Mouse (Mus musculus) limb, embryonic 11.5 days (tissue): Measurements from ENCODE around the gene Rnasel. TPM values are rescaled to one million over a fixed set of nuclear protein-coding genes. Genes with fewer than 3 reads are reported as not detected.
"Not testable (repeated sequence)": the region's sequence is repeated elsewhere in the genome, so short reads cannot be mapped to it uniquely, and the experiment has no call there.

Source experiments
- ATAC-seq: fragments of 200-750 bp; cut with Nextera tagmentation; 2 replicates; pipeline ENCODE4 v1.8.0; 2017; ENCODE audit warnings: low read depth; ENCODE audit not compliant: insufficient number of reproducible peaks, low FRiP score, low TSS enrichment
- DNase-seq: peaks from one replicate; pipeline ENCODE4 v3.0.0-alpha.2; 2015; ENCODE audit warnings: low spot score
- H3K27ac ChIP-seq: fragments of 300-500 bp; sonication (generic); replicated peaks from 2 replicates; pipeline ENCODE4 v1.5.1; 2014; ENCODE audit warnings: low read depth, mild to moderate bottlenecking, low read length
- H3K27me3 ChIP-seq: fragments of 300-500 bp; sonication (generic); 2 replicates; pipeline ENCODE4 v1.6.1; 2014; ENCODE audit warnings: mild to moderate bottlenecking, low read length, mixed read lengths; ENCODE audit not compliant: control insufficient read depth, insufficient read depth
- H3K36me3 ChIP-seq: fragments of 300-500 bp; sonication (generic); 2 replicates; pipeline ENCODE4 v1.6.1; 2014; ENCODE audit warnings: mild to moderate bottlenecking, low read length, moderate library complexity, mixed read lengths; ENCODE audit not compliant: control insufficient read depth, insufficient read depth
- H3K4me1 ChIP-seq: fragments of 300-500 bp; sonication (generic); 2 replicates; pipeline ENCODE4 v1.6.1; 2014; ENCODE audit warnings: low read length, mixed read lengths; ENCODE audit not compliant: control insufficient read depth, insufficient read depth
- H3K4me2 ChIP-seq: fragments of 300-500 bp; sonication (generic); 2 replicates; pipeline ENCODE4 v1.6.1; 2014; ENCODE audit warnings: low read depth, mild to moderate bottlenecking, moderate library complexity; ENCODE audit not compliant: severe bottlenecking
- H3K4me3 ChIP-seq: fragments of 300-500 bp; sonication (generic); 2 replicates; pipeline ENCODE4 v1.5.1; 2014; ENCODE audit warnings: low read depth, low read length
- H3K9ac ChIP-seq: fragments of 300-500 bp; sonication (generic); 2 replicates; pipeline ENCODE4 v1.6.1; 2014; ENCODE audit warnings: mild to moderate bottlenecking, low read length
- H3K9me3 ChIP-seq: fragments of 300-500 bp; sonication (generic); 2 replicates; pipeline ENCODE4 v1.6.1; 2016; ENCODE audit warnings: low read length; ENCODE audit not compliant: control insufficient read depth
- WGBS: fragments of 180-500 bp; shearing (Covaris S2); extraction: QIAGEN DNeasy Blood & Tissue Kit; methylation state at CpG from one replicate; pipeline ENCODE4 v1.1.7; 2014; 5-methylcytosine and 5-hydroxymethylcytosine counted together
- polyA plus RNA-seq: library from polyadenylated mRNA; unstranded; fragments of >200 nt; fragmentation: Nextera tagmentation; extraction: Ambion mirVana; gene quantifications from 2 replicates; pipeline ENCODE4 v1.2.1, GENCODE M21; 2014

Gene Rnasel
- polyA plus RNA-seq, 1 experiment from 2014 or later = 10.2 TPM

DNA sequence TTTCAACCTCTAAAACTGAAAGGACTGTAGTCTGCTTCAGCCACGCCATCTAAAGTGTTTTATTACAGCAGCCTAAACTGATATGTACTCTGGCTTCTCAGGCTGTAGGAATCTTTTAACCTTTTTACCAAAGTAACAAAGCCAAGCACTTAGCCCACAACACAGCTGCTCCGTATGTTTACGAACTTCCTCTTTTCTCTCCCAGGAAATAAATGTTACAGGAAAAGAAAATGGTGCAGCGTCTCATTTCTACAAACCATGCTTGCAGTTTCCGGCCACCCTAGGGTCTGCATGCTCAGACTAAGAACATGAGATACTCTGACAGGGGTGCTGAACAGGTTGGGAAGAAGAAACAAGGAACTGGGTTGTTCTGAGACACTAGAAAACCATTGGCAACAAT is 19.2 kb downstream of the Rnasel start:
- no peak overlapping the region for H3K4me3 ChIP-seq
- ATAC-seq (no peak), DNase-seq (no peak)
- H3K9me3 ChIP-seq = no peaks in the 10 kb centered on the region
- H3K27me3 ChIP-seq = no peaks in the 10 kb centered on the region
- 78% methylated on average over 5 of the region's 5 CpGs for WGBS
- H3K9ac ChIP-seq = no peak overlapping the region
- no peaks in the 10 kb centered on the region for H3K4me1 ChIP-seq
- H3K36me3 ChIP-seq = no peaks in the 10 kb centered on the region
- H3K4me2 ChIP-seq = no peak overlapping the region
- H3K27ac ChIP-seq = no peak overlapping the region

DNA sequence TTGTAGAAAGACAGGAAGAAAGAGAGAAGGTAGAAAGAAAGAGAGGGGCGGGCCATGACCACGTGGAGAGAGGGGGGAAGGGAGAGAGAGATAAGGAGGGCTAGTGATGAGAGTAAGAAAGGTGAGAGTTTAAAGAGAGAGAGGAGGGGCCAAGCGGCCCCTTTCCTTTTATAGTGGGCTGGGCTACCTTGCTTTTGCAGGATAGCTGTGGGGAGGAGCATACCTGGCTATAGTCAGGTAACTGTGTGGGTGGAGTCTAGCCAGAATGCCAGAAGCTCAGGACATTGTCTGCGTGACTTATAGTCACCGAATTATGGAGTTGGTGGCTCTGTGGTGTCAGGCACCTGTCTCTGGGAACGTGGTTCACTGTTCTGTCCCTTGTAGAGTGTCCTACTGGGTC is 20.3 kb downstream of the Rnasel start:
- not testable (repeated sequence) for H3K9ac ChIP-seq, H3K9me3 ChIP-seq, DNase-seq, H3K4me1 ChIP-seq, H3K36me3 ChIP-seq, H3K27me3 ChIP-seq, H3K4me3 ChIP-seq, ATAC-seq, H3K4me2 ChIP-seq, H3K27ac ChIP-seq
- WGBS = 61% methylated on average over 6 of the region's 6 CpGs

DNA sequence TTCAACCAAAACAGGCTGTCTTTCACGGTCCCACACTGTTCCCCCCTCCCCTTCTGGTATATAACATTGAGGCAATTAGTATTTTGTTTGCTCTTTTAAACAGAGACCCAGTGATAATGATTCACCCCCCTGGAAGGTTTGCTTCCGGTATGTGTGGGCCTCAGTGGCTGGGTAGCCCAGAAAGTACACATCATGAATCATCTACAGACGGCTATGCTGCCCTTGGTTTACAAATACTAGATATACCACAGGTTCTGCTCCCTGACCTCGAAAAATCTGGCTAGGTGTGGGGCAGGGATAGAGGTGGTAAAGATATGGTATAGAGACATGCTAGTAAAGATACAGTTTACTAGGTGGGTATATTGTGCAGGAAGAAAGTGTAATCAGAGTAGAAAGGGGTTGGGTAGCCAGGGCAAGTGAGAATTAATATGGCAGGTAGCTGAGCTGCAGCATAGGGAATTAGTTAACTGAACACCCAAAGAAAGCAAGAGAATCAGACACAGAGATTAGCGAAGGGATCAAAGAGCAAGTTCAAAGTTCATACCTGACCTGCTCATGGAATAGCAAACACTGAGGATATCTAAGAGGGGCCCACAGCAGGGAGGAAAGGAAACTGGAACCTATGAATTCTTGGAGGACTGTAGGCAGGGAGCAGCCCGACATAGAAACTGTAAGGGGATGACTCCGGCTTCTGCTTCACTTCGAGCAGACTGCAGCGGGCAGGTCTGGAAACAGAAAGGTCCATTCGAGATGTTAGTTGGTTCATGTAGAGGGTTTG is 21.0 kb downstream of the Rnasel start:
- WGBS = 82% methylated on average over 10 of the region's 10 CpGs
- no peaks in the 10 kb centered on the region for H3K4me1 ChIP-seq
- no peaks in the 10 kb centered on the region for H3K27me3 ChIP-seq
- DNase-seq = no peak
- no peak for ATAC-seq
- no peak overlapping the region for H3K27ac ChIP-seq
- no peak overlapping the region for H3K4me3 ChIP-seq
- no peaks in the 10 kb centered on the region for H3K36me3 ChIP-seq
- H3K9ac ChIP-seq = no peak overlapping the region
- H3K9me3 ChIP-seq = no peaks in the 10 kb centered on the region
- H3K4me2 ChIP-seq = no peak overlapping the region

DNA sequence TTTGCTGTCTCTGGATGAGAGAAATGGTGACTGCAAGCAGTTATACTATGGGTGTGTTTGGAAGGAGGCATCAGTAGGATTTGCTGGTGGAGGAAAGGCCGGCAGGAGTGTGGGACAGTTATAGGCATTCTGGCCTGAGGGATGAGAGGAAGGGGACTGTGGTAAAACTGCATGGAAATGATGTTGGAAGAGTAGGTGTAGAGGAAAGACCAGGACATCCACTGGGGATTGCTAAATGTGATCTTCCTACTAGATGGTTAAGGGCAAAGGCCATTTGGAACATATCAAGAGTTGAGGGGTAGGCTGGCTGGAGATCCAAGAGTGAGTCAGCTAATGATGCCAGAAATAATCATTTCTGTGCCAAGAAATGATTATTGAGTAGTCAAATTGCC is 21.5 kb downstream of the Rnasel start:
- WGBS = 88% methylated on average over 1 of the region's 1 CpGs

DNA sequence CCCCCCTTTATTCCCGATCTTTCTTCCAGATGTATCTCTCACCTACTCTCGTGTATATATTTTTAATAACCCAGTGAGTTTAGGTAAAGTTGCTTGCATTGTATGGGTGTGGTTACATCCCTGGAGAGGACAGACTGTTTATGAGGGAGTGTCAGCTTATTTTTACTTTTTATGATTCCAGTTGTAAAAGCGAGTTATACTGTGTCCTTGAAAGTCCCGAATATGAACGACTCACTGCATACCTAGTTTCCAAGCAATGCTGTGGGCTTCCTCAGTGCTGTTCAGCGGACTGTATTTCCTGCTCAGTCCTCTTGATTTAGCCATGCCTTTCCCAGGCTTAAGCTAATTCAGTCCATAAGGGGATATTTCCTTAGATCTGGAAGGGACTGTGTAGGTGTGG is 25.9 kb downstream of the Rnasel start:
- no peak overlapping the region for H3K4me2 ChIP-seq
- DNase-seq (no peak), ATAC-seq (no peak)
- H3K4me1 ChIP-seq = no peaks in the 10 kb centered on the region
- no peaks in the 10 kb centered on the region for H3K27me3 ChIP-seq
- no peak overlapping the region for H3K27ac ChIP-seq
- 82% methylated on average over 6 of the region's 6 CpGs for WGBS
- H3K9ac ChIP-seq = no peak overlapping the region
- no peak overlapping the region for H3K4me3 ChIP-seq
- no peaks in the 10 kb centered on the region for H3K36me3 ChIP-seq
- H3K9me3 ChIP-seq = no peaks in the 10 kb centered on the region

More for the DNA sequence above, 21.5 kb downstream of the Rnasel start:
- Histone ChIP-seq H3K9ac (no peak overlapping the region), H3K27ac (no peak overlapping the region), H3K4me2 (no peak overlapping the region), H3K4me3 (no peak overlapping the region), H3K27me3 (no peaks in the 10 kb centered on the region), H3K4me1 (no peaks in the 10 kb centered on the region), H3K36me3 (no peaks in the 10 kb centered on the region), H3K9me3 (no peaks in the 10 kb centered on the region)
- no peak for DNase-seq
- no peak for ATAC-seq

GRCm38 (mm10) chr1:153776257-153776656 is 27.0 kb downstream of the Rnasel start:
- Histone ChIP-seq H3K4me2 (no peak overlapping the region), H3K9ac (no peak overlapping the region), H3K4me3 (no peak overlapping the region), H3K36me3 (no peaks in the 10 kb centered on the region), H3K4me1 (no peaks in the 10 kb centered on the region), H3K27me3 (no peaks in the 10 kb centered on the region), H3K27ac (no peak overlapping the region), H3K9me3 (no peaks in the 10 kb centered on the region)
- WGBS = 80% methylated on average over 7 of the region's 7 CpGs
- DNase-seq (no peak), ATAC-seq (no peak)

DNA sequence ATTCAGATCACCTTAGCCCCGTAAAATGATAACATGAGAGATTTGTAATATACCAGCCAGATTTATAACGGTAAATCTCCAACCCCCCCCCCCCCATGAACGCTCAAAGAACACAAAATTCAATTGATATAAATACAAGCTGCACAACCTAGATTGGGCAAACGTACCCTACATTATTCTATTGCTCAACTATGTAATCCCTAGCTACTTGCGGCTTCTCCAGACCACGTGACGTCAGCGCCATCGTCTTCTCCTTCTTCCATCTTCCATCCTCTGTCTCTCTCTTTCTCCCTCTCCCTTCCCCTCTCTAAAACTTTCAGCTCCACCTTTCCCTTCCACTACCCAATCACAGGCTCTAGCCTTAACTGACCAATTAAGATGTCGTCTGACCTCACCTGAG is 29.0 kb downstream of the Rnasel start:
- DNase-seq (no peak), ATAC-seq (no peak)
- H3K36me3 ChIP-seq = no peaks in the 10 kb centered on the region
- H3K4me2 ChIP-seq = no peak overlapping the region
- H3K27me3 ChIP-seq = no peaks in the 10 kb centered on the region
- H3K9ac ChIP-seq = no peak overlapping the region
- no peaks in the 10 kb centered on the region for H3K4me1 ChIP-seq
- no peaks in the 10 kb centered on the region for H3K9me3 ChIP-seq
- no peak overlapping the region for H3K4me3 ChIP-seq
- WGBS = 91% methylated on average over 10 of the region's 10 CpGs
- no peak overlapping the region for H3K27ac ChIP-seq

DNA sequence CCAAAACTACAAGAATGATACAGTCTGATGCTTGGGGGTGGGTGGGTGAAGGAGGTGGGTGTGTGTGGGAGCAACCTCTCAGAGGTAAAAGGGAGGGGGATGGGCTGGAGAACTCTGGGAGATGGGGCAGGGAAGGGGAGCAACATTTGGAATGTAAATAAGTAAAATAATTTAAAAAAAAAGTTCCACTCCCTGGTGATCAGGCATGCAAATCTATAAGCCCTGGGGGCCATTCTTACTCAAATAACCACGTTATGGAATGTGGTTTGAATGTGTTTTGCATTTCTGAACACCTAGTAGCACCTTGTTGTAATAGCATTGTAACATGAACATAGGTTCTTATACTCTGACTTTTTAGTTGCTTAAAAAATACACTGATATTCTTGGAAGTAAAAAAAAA is 34.1 kb downstream of the Rnasel start:
- no peak for DNase-seq
- no peak overlapping the region for H3K9ac ChIP-seq
- no peak overlapping the region for H3K4me3 ChIP-seq
- H3K4me2 ChIP-seq = no peak overlapping the region
- ATAC-seq = no peak
- no peaks in the 10 kb centered on the region for H3K4me1 ChIP-seq
- H3K36me3 ChIP-seq = no peaks in the 10 kb centered on the region
- H3K9me3 ChIP-seq = no peaks in the 10 kb centered on the region
- no peak overlapping the region for H3K27ac ChIP-seq
- H3K27me3 ChIP-seq = no peaks in the 10 kb centered on the region
- WGBS = 41% methylated on average over 1 of the region's 1 CpGs

DNA sequence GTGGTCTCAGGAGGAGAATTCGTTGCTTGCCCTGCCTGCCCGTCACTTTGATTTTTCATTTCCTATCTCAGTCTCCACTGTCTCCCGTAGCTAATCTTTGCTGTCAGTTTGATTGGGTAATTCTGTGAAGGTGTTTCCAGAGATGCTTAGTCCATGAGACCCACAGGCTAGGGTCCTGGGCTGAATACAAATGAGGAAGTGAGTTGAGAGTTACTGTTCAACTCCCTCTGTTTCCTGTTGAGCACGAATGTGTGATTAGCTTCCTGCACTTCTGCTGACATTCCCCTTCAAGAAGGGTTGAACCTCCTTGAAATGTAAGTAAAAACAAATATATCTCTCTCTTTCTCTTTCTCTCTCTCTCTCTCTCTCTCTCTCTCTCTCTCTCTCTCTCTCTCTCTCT is 36.4 kb downstream of the Rnasel start:
- DNase-seq = no peak
- no peaks in the 10 kb centered on the region for H3K27me3 ChIP-seq
- 78% methylated on average over 4 of the region's 4 CpGs for WGBS

More for the DNA sequence above, 36.4 kb downstream of the Rnasel start:
- Histone ChIP-seq H3K9me3 (no peaks in the 10 kb centered on the region), H3K27ac (no peak overlapping the region), H3K9ac (no peak overlapping the region), H3K4me2 (no peak overlapping the region), H3K4me1 (no peaks in the 10 kb centered on the region), H3K4me3 (no peak overlapping the region), H3K36me3 (no peaks in the 10 kb centered on the region)
- ATAC-seq = no peak
